Mouse (Mus musculus): ENCODE measurements around the gene Hopx. TPM values are rescaled to one million over a fixed set of nuclear protein-coding genes. Genes with fewer than 3 reads are reported as not detected.

Gene Hopx
- polyA plus RNA-seq, 1 experiment from 2014 or later: 2.8 TPM

GRCm38 (mm10) chr5:77061372-77062038 is 53.4 kb downstream of the Hopx start:
- Histone ChIP-seq H3K9ac (ENCODE audit: low read depth, low read length) (no peak overlapping the region), H3K27me3 (replicated peaks; ENCODE audit: control insufficient read depth, insufficient read depth, low read length) (no peaks in the 10 kb centered on the region), H3K4me3 (ENCODE audit: low read depth, low read length) (no peak overlapping the region), H3K4me1 (ENCODE audit: control insufficient read depth, insufficient read depth, low read length) (no peaks in the 10 kb centered on the region), H3K36me3 (ENCODE audit: control insufficient read depth, insufficient read depth, low read length) (no peaks in the 10 kb centered on the region), H3K4me2 (ENCODE audit: low read depth, low read length) (no peak overlapping the region), H3K9me3 (ENCODE audit: control insufficient read depth, low read length) (no peaks in the 10 kb centered on the region), H3K27ac (replicated peaks; ENCODE audit: low read depth, low read length) (no peak overlapping the region)
- 35% methylated on average over 17 of the region's 17 CpGs for WGBS
- ATAC-seq (ENCODE audit: low read depth): no peak
- no peak for DNase-seq (ENCODE audit: low spot score)

- no peaks in the 10 kb centered on the region for H3K9me3 ChIP-seq (ENCODE audit: control insufficient read depth, low read length)
- H3K4me3 ChIP-seq (ENCODE audit: low read depth, low read length): no peak overlapping the region
- ATAC-seq (ENCODE audit: low read depth) (no peak), DNase-seq (ENCODE audit: low spot score) (no peak)
- 36% methylated on average over 10 of the region's 10 CpGs for WGBS
- H3K27me3 ChIP-seq (replicated peaks; ENCODE audit: control insufficient read depth, insufficient read depth, low read length): no peaks in the 10 kb centered on the region
- no peaks in the 10 kb centered on the region for H3K4me1 ChIP-seq (ENCODE audit: control insufficient read depth, insufficient read depth, low read length)
- H3K4me2 ChIP-seq (ENCODE audit: low read depth, low read length): no peak overlapping the region
- H3K27ac ChIP-seq (replicated peaks; ENCODE audit: low read depth, low read length): no peak overlapping the region
- H3K9ac ChIP-seq (ENCODE audit: low read depth, low read length): no peak overlapping the region
- no peaks in the 10 kb centered on the region for H3K36me3 ChIP-seq (ENCODE audit: control insufficient read depth, insufficient read depth, low read length)
Measured at GRCm38 (mm10) chr5:77060363-77060762, 54.6 kb downstream of the Hopx start.

- ATAC-seq (ENCODE audit: low read depth): no peak
Measured at GRCm38 (mm10) chr5:77056881-77057440, 58.0 kb downstream of the Hopx start.

GRCm38 (mm10) chr5:77052616-77053015 is 62.3 kb downstream of the Hopx start:
- Histone ChIP-seq H3K36me3 (ENCODE audit: control insufficient read depth, insufficient read depth, low read length) (no peaks in the 10 kb centered on the region), H3K4me2 (ENCODE audit: low read depth, low read length) (no peak overlapping the region), H3K9ac (ENCODE audit: low read depth, low read length) (no peak overlapping the region), H3K4me1 (ENCODE audit: control insufficient read depth, insufficient read depth, low read length) (no peaks in the 10 kb centered on the region), H3K9me3 (ENCODE audit: control insufficient read depth, low read length) (no peaks in the 10 kb centered on the region), H3K4me3 (ENCODE audit: low read depth, low read length) (no peak overlapping the region), H3K27me3 (replicated peaks; ENCODE audit: control insufficient read depth, insufficient read depth, low read length) (no peaks in the 10 kb centered on the region), H3K27ac (replicated peaks; ENCODE audit: low read depth, low read length) (no peak overlapping the region)
- no peak for ATAC-seq (ENCODE audit: low read depth)
- no peak for DNase-seq (ENCODE audit: low spot score)
- WGBS: 89% methylated on average over 5 of the region's 5 CpGs

More at GRCm38 (mm10) chr5:77056881-77057440, 58.0 kb downstream of the Hopx start:
- no peaks in the 10 kb centered on the region for H3K4me1 ChIP-seq (ENCODE audit: control insufficient read depth, insufficient read depth, low read length)
- H3K4me2 ChIP-seq (ENCODE audit: low read depth, low read length): no peak overlapping the region
- H3K36me3 ChIP-seq (ENCODE audit: control insufficient read depth, insufficient read depth, low read length): no peaks in the 10 kb centered on the region
- WGBS: 62% methylated on average over 12 of the region's 12 CpGs
- H3K27ac ChIP-seq (replicated peaks; ENCODE audit: low read depth, low read length): no peak overlapping the region
- H3K4me3 ChIP-seq (ENCODE audit: low read depth, low read length): no peak overlapping the region
- no peak overlapping the region for H3K9ac ChIP-seq (ENCODE audit: low read depth, low read length)
- no peak for DNase-seq (ENCODE audit: low spot score)
- no peaks in the 10 kb centered on the region for H3K27me3 ChIP-seq (replicated peaks; ENCODE audit: control insufficient read depth, insufficient read depth, low read length)
- H3K9me3 ChIP-seq (ENCODE audit: control insufficient read depth, low read length): no peaks in the 10 kb centered on the region

GRCm38 (mm10) chr5:77044362-77044761 is 70.6 kb downstream of the Hopx start:
- Histone ChIP-seq H3K9me3 (ENCODE audit: control insufficient read depth, low read length) (no peaks in the 10 kb centered on the region), H3K27me3 (replicated peaks; ENCODE audit: control insufficient read depth, insufficient read depth, low read length) (no peaks in the 10 kb centered on the region), H3K27ac (replicated peaks; ENCODE audit: low read depth, low read length) (no peak overlapping the region), H3K9ac (ENCODE audit: low read depth, low read length) (no peak overlapping the region), H3K36me3 (ENCODE audit: control insufficient read depth, insufficient read depth, low read length) (no peaks in the 10 kb centered on the region), H3K4me1 (ENCODE audit: control insufficient read depth, insufficient read depth, low read length) (no peaks in the 10 kb centered on the region), H3K4me3 (ENCODE audit: low read depth, low read length) (no peak overlapping the region), H3K4me2 (ENCODE audit: low read depth, low read length) (no peak overlapping the region)
- no peak for DNase-seq (ENCODE audit: low spot score)
- WGBS: 68% methylated on average over 5 of the region's 5 CpGs
- ATAC-seq (ENCODE audit: low read depth): no peak

- no peak overlapping the region for H3K4me3 ChIP-seq (ENCODE audit: low read depth, low read length)
- H3K4me2 ChIP-seq (ENCODE audit: low read depth, low read length): no peak overlapping the region
- H3K9me3 ChIP-seq (ENCODE audit: control insufficient read depth, low read length): peaks cover 3% of the 10 kb centered on the region; the same call in 1 of the 2 replicates
- no peaks in the 10 kb centered on the region for H3K27me3 ChIP-seq (replicated peaks; ENCODE audit: control insufficient read depth, insufficient read depth, low read length)
- DNase-seq (ENCODE audit: low spot score): no peak
- no peaks in the 10 kb centered on the region for H3K36me3 ChIP-seq (ENCODE audit: control insufficient read depth, insufficient read depth, low read length)
- no peak overlapping the region for H3K27ac ChIP-seq (replicated peaks; ENCODE audit: low read depth, low read length)
- ATAC-seq (ENCODE audit: low read depth): no peak
- no peak overlapping the region for H3K9ac ChIP-seq (ENCODE audit: low read depth, low read length)
- H3K4me1 ChIP-seq (ENCODE audit: control insufficient read depth, insufficient read depth, low read length): no peaks in the 10 kb centered on the region
Measured at GRCm38 (mm10) chr5:77039391-77039790, 75.5 kb downstream of the Hopx start.

- DNase-seq (ENCODE audit: low spot score) (no peak), ATAC-seq (ENCODE audit: low read depth) (no peak)
- H3K9me3 ChIP-seq (ENCODE audit: control insufficient read depth, low read length): peaks cover 3% of the 10 kb centered on the region; the same call in 1 of the 2 replicates
- no peaks in the 10 kb centered on the region for H3K27me3 ChIP-seq (replicated peaks; ENCODE audit: control insufficient read depth, insufficient read depth, low read length)
- 85% methylated on average over 10 of the region's 10 CpGs for WGBS
- H3K4me3 ChIP-seq (ENCODE audit: low read depth, low read length): no peak overlapping the region
- no peak overlapping the region for H3K9ac ChIP-seq (ENCODE audit: low read depth, low read length)
- no peak overlapping the region for H3K4me2 ChIP-seq (ENCODE audit: low read depth, low read length)
- H3K27ac ChIP-seq (replicated peaks; ENCODE audit: low read depth, low read length): no peak overlapping the region
- H3K36me3 ChIP-seq (ENCODE audit: control insufficient read depth, insufficient read depth, low read length): no peaks in the 10 kb centered on the region
- H3K4me1 ChIP-seq (ENCODE audit: control insufficient read depth, insufficient read depth, low read length): no peaks in the 10 kb centered on the region
Measured at GRCm38 (mm10) chr5:77038451-77038850, 76.5 kb downstream of the Hopx start.
